Mouse (Mus musculus): ENCODE measurements around the gene Lexm. TPM values are rescaled to one million over a fixed set of nuclear protein-coding genes. Genes with fewer than 3 reads are reported as not detected.

Lexm gene
- polyA plus RNA-seq, 1 experiment from 2014 or later = 0.33 TPM

DNA sequence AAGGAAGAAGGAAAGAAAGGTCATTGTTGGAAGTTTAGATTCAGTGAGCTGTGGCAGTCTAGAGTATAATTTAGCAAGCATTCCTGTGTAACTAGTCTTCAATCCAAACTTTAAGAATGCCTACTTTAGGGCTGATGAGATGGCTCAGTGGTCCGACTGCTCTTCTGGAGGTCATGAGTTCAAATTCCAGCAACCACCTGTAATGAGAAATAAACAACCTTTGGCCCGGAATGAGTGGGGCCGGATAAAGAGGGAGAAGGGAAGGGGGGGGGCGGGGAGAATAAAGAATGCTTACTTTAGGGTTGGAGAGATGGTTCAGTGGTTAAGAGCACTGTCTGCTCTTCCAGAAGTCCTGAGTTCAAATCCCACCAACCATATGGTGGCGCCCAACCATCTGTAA, 59.8 kb downstream of the Lexm start:
- Histone ChIP-seq H3K4me3 (ENCODE audit: low read depth, low read length) (no peak overlapping the region), H3K27ac (replicated peaks; ENCODE audit: low read depth, low read length) (no peak overlapping the region), H3K27me3 (ENCODE audit: control insufficient read depth, insufficient read depth, low read length) (no peaks in the 10 kb centered on the region), H3K4me1 (ENCODE audit: control insufficient read depth, insufficient read depth, low read length) (peaks cover 8% of the 10 kb centered on the region), H3K9me3 (ENCODE audit: control insufficient read depth, low read length) (no peaks in the 10 kb centered on the region), H3K4me2 (ENCODE audit: low read depth, severe bottlenecking) (no peak overlapping the region), H3K9ac (ENCODE audit: low read length) (no peak overlapping the region), H3K36me3 (ENCODE audit: control insufficient read depth, insufficient read depth, low read length) (no peaks in the 10 kb centered on the region)
- WGBS = 77% methylated on average over 5 of the region's 5 CpGs
- no peak for ATAC-seq (ENCODE audit: insufficient number of reproducible peaks, low FRiP score, low TSS enrichment, low read depth)
- no peak for DNase-seq (ENCODE audit: low spot score)

DNA sequence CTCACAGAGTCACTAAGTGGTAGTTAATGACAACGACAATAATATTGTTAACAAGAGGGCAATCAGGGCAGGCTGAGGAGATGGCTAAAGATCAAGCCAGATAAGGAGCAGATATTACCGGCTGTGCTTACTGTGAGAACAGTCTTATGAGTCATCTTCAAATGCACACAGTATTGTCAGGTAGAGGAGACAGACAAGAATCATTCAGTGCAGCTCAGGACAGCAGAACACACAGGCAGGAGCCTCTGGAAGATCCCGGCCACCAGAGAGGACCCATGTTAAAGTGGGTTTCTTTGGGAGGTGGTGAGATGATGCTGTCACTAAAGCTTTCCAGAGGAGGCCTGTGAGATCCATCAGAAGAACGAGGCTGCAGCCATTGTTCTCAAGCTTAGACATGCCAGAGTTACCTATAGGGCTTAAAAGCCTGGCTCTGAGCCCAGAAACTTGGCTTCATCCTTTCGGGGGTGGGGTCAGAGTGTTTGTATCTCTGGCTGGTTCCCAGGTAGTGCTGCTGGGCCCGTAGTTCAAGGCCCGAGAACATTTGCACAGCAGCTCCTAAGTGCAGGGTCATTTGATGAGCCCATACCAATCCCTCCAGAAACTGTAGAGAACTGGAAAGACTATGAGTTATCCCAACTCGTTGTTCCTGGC, 66.4 kb downstream of the Lexm start:
- Histone ChIP-seq H3K4me2 (ENCODE audit: low read depth, severe bottlenecking) (no peak overlapping the region), H3K4me3 (ENCODE audit: low read depth, low read length) (no peak overlapping the region), H3K27me3 (ENCODE audit: control insufficient read depth, insufficient read depth, low read length) (no peaks in the 10 kb centered on the region), H3K9ac (ENCODE audit: low read length) (no peak overlapping the region), H3K4me1 (ENCODE audit: control insufficient read depth, insufficient read depth, low read length) (no peaks in the 10 kb centered on the region), H3K36me3 (ENCODE audit: control insufficient read depth, insufficient read depth, low read length) (no peaks in the 10 kb centered on the region), H3K9me3 (ENCODE audit: control insufficient read depth, low read length) (no peaks in the 10 kb centered on the region), H3K27ac (replicated peaks; ENCODE audit: low read depth, low read length) (no peak overlapping the region)
- ATAC-seq (ENCODE audit: insufficient number of reproducible peaks, low FRiP score, low TSS enrichment, low read depth) (no peak), DNase-seq (ENCODE audit: low spot score) (no peak)
- WGBS = 77% methylated on average over 8 of the region's 8 CpGs

DNA sequence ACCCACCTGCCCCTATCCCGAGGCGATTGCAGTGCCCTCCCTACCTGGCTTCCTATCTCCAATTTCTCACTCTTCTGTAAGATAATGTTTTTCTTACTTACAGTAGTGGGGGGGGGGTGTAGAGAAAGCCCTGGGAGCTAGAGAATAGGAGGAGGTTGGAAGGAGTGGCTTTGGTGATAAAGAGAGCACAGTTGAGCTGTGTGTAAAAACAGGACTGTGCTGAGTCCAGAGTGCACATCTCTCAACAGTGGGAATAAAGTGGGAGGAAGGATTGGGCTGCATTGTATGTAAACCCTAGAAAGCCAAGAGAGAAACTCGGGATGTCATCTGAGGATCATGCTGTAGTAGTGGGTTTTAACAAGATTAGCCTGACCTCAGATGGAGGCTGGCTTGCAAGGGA, 68.9 kb downstream of the Lexm start:
- DNase-seq (ENCODE audit: low spot score) (no peak), ATAC-seq (ENCODE audit: insufficient number of reproducible peaks, low FRiP score, low TSS enrichment, low read depth) (no peak)
- WGBS = 82% methylated on average over 3 of the region's 3 CpGs
- H3K4me1 ChIP-seq (ENCODE audit: control insufficient read depth, insufficient read depth, low read length) = no peaks in the 10 kb centered on the region
- H3K4me2 ChIP-seq (ENCODE audit: low read depth, severe bottlenecking) = no peak overlapping the region
- no peak overlapping the region for H3K27ac ChIP-seq (replicated peaks; ENCODE audit: low read depth, low read length)
- no peak overlapping the region for H3K9ac ChIP-seq (ENCODE audit: low read length)
- no peaks in the 10 kb centered on the region for H3K36me3 ChIP-seq (ENCODE audit: control insufficient read depth, insufficient read depth, low read length)
- H3K27me3 ChIP-seq (ENCODE audit: control insufficient read depth, insufficient read depth, low read length) = no peaks in the 10 kb centered on the region
- no peaks in the 10 kb centered on the region for H3K9me3 ChIP-seq (ENCODE audit: control insufficient read depth, low read length)
- no peak overlapping the region for H3K4me3 ChIP-seq (ENCODE audit: low read depth, low read length)

DNA sequence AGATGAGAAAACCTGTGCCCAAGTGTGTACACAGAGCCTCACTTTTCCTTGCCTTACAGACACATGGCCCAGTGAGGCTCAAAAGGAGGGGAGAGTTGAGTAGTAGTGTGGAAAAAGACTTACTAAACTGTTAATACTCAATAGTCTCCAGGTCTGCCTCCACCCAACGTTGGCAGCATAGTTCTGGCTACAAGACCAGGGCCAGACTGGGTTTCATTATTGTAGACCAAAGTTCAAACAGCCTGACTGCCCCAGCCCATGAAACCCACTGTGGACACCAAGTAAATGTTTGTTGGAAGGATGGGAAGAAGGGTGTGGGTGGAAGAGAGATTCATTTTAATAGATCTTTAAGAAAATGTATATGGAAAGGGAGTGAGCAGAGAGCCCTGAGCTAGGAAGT, 70.1 kb downstream of the Lexm start:
- ATAC-seq (ENCODE audit: insufficient number of reproducible peaks, low FRiP score, low TSS enrichment, low read depth) (no peak), DNase-seq (ENCODE audit: low spot score) (no peak)
- no peak overlapping the region for H3K27ac ChIP-seq (replicated peaks; ENCODE audit: low read depth, low read length)
- no peak overlapping the region for H3K4me2 ChIP-seq (ENCODE audit: low read depth, severe bottlenecking)
- no peaks in the 10 kb centered on the region for H3K36me3 ChIP-seq (ENCODE audit: control insufficient read depth, insufficient read depth, low read length)
- WGBS = 64% methylated on average over 1 of the region's 1 CpGs
- no peak overlapping the region for H3K4me3 ChIP-seq (ENCODE audit: low read depth, low read length)
- no peaks in the 10 kb centered on the region for H3K9me3 ChIP-seq (ENCODE audit: control insufficient read depth, low read length)
- no peaks in the 10 kb centered on the region for H3K4me1 ChIP-seq (ENCODE audit: control insufficient read depth, insufficient read depth, low read length)
- no peak overlapping the region for H3K9ac ChIP-seq (ENCODE audit: low read length)
- H3K27me3 ChIP-seq (ENCODE audit: control insufficient read depth, insufficient read depth, low read length) = no peaks in the 10 kb centered on the region

DNA sequence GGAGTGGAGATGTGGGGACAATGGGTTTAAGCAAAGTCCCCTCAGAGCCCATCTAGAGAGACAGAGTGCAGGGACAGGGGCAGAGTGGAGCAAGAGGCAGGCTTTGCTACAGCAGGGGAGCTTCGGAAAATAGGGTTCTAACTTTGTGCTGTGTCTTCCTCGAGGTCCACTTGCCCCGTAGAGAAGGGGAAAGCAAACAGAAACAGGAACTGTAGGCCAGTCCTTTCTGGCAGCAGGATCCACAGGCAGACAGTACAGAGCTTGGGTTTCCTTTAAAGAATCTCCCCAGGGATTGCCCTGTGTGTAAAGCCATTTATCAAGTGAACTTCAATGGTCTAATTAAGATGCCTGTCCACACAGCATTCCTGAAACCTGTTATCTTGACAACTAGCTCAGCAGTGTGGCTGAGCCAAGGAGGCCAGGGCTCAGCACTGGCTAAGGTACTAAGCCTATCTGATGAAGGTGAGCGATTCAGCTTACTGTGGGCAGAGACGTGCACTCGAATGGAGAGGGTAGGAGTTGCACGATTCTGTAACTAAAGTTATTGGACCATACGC, 71.1 kb downstream of the Lexm start:
- H3K4me3 ChIP-seq (ENCODE audit: low read depth, low read length) = no peak overlapping the region
- H3K9ac ChIP-seq (ENCODE audit: low read length) = no peak overlapping the region
- no peak overlapping the region for H3K27ac ChIP-seq (replicated peaks; ENCODE audit: low read depth, low read length)
- DNase-seq (ENCODE audit: low spot score) (no peak), ATAC-seq (ENCODE audit: insufficient number of reproducible peaks, low FRiP score, low TSS enrichment, low read depth) (no peak)
- 55% methylated on average over 8 of the region's 8 CpGs for WGBS
- no peaks in the 10 kb centered on the region for H3K27me3 ChIP-seq (ENCODE audit: control insufficient read depth, insufficient read depth, low read length)
- H3K4me2 ChIP-seq (ENCODE audit: low read depth, severe bottlenecking) = no peak overlapping the region
- no peaks in the 10 kb centered on the region for H3K4me1 ChIP-seq (ENCODE audit: control insufficient read depth, insufficient read depth, low read length)
- no peaks in the 10 kb centered on the region for H3K36me3 ChIP-seq (ENCODE audit: control insufficient read depth, insufficient read depth, low read length)
- H3K9me3 ChIP-seq (ENCODE audit: control insufficient read depth, low read length) = no peaks in the 10 kb centered on the region

DNA sequence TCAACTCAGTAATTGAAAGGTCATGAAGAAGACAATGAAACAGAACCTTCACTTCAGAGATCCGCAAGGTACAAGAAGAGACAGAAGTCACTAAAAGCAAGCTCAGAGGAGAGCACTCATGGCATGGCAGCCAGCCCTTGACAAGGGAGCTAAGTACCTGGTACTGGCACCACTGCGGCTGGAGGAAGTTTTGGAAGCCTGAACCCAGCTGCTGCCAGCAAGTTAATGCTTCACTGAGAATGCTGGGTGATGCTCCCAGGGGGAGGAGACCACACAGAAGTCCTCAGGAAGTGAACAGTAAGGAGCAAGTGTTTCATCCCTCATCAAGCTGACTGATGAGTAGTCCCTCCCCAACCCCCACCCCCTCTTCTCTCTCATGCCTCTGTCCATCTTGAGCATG, 74.8 kb downstream of the Lexm start:
- H3K4me3 ChIP-seq (ENCODE audit: low read depth, low read length) = no peak overlapping the region
- 89% methylated on average over 2 of the region's 2 CpGs for WGBS
- DNase-seq (ENCODE audit: low spot score) = no peak
- no peaks in the 10 kb centered on the region for H3K9me3 ChIP-seq (ENCODE audit: control insufficient read depth, low read length)
- no peak overlapping the region for H3K4me2 ChIP-seq (ENCODE audit: low read depth, severe bottlenecking)
- H3K27me3 ChIP-seq (ENCODE audit: control insufficient read depth, insufficient read depth, low read length) = no peaks in the 10 kb centered on the region
- H3K27ac ChIP-seq (replicated peaks; ENCODE audit: low read depth, low read length) = no peak overlapping the region
- H3K9ac ChIP-seq (ENCODE audit: low read length) = no peak overlapping the region
- no peak for ATAC-seq (ENCODE audit: insufficient number of reproducible peaks, low FRiP score, low TSS enrichment, low read depth)
- H3K4me1 ChIP-seq (ENCODE audit: control insufficient read depth, insufficient read depth, low read length) = no peaks in the 10 kb centered on the region
- H3K36me3 ChIP-seq (ENCODE audit: control insufficient read depth, insufficient read depth, low read length) = no peaks in the 10 kb centered on the region

DNA sequence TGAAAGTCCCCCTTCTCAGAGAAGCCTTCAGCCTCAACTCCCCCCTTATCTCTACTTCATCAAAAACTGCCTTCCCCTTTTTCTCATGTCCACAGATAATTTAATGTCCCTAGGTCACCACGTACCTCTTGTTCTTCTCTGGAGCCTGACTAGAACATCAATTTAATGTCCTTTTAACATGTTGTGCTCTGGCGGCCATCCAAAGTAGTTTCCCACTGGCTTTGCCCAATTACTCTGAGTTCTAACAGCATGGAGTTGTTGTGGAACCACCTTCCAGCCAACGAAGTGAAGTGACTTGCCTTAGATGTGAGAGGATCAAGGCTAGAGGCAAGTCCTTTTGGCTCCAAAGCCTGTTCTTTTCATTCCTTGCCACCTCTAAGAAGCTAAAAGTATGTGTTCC, 75.5 kb downstream of the Lexm start:
- H3K4me2 ChIP-seq (ENCODE audit: low read depth, severe bottlenecking) = no peak overlapping the region
- H3K36me3 ChIP-seq (ENCODE audit: control insufficient read depth, insufficient read depth, low read length) = no peaks in the 10 kb centered on the region
- no peak for DNase-seq (ENCODE audit: low spot score)
- H3K9me3 ChIP-seq (ENCODE audit: control insufficient read depth, low read length) = no peaks in the 10 kb centered on the region
- H3K27me3 ChIP-seq (ENCODE audit: control insufficient read depth, insufficient read depth, low read length) = no peaks in the 10 kb centered on the region
- 65% methylated on average over 3 of the region's 3 CpGs for WGBS
- ATAC-seq (ENCODE audit: insufficient number of reproducible peaks, low FRiP score, low TSS enrichment, low read depth) = no peak
- no peaks in the 10 kb centered on the region for H3K4me1 ChIP-seq (ENCODE audit: control insufficient read depth, insufficient read depth, low read length)
- H3K27ac ChIP-seq (replicated peaks; ENCODE audit: low read depth, low read length) = no peak overlapping the region
- no peak overlapping the region for H3K9ac ChIP-seq (ENCODE audit: low read length)
- no peak overlapping the region for H3K4me3 ChIP-seq (ENCODE audit: low read depth, low read length)
